Mouse (Mus musculus): ENCODE data around the gene Ttc21a. TPM values are rescaled to one million over a fixed set of nuclear protein-coding genes. Genes with fewer than 3 reads are reported as not detected.

Ttc21a gene
- total and polyA plus RNA-seq, 3 experiments: 0.01 TPM; not detected in 2

- H3K9me3 ChIP-seq (replicated peaks; ENCODE audit: insufficient read depth, low read length): no peaks in the 10 kb centered on the region
- peaks cover 3 to 11% of the 10 kb centered on the region in 2 experiments; a peak in 3 of 4 replicates for H3K4me1 ChIP-seq (ENCODE audit: control insufficient read depth in 1 of 2, insufficient read depth in 2 of 2, low read length in 2 of 2)
- no peak overlapping the region for H3K9ac ChIP-seq (ENCODE audit: control insufficient read depth, low read depth, low read length, poor library complexity, severe bottlenecking)
- DNase-seq (ENCODE audit: low read depth, low spot score): no peak
- no peak overlapping the region for H3K27ac ChIP-seq (ENCODE audit: control insufficient read depth, low read depth, low read length)
- no peak for TF ChIP-seq ZMIZ1 (IDR thresholded peaks at IDR 0.05; ENCODE audit: low read depth, low read length)
- no peak for TF ChIP-seq POLR2AphosphoS5 (IDR thresholded peaks at IDR 0.05; ENCODE audit: borderline replicate concordance, low read depth, low read length)
- no peak for TF ChIP-seq GATA1 (IDR thresholded peaks at IDR 0.05; ENCODE audit: low read depth, low read length)
- no peak for TF ChIP-seq USF1 (IDR thresholded peaks at IDR 0.05; ENCODE audit: low read depth, low read length)
- TF ChIP-seq CHD1 (IDR thresholded peaks at IDR 0.05; ENCODE audit: low read depth, low read length): no peak
- no peak for TF ChIP-seq NELFE (IDR thresholded peaks at IDR 0.05; ENCODE audit: low read depth, low read length)
- no peak for TF ChIP-seq ETS1 (IDR thresholded peaks at IDR 0.05; ENCODE audit: low read depth, low read length)
- TF ChIP-seq RAD21 (IDR thresholded peaks at IDR 0.05; ENCODE audit: low read depth, low read length): no peak
- no peak for TF ChIP-seq ZC3H11A (IDR thresholded peaks at IDR 0.05; ENCODE audit: low read depth, low read length)
- no peak overlapping the region for H3K4me3 ChIP-seq (ENCODE audit: control insufficient read depth in 1 of 2, insufficient read depth in 1 of 2, low read depth in 2 of 2, low read length in 2 of 2)
- H3K79me2 ChIP-seq (ENCODE audit: control insufficient read depth, insufficient read depth, low read length, poor library complexity): no peaks in the 10 kb centered on the region
- H3K27me3 ChIP-seq (ENCODE audit: control insufficient read depth in 1 of 2, insufficient read depth in 2 of 2, low read length in 2 of 2): no peaks in the 10 kb centered on the region; a peak in 1 of 4 replicates
- H3K36me3 ChIP-seq (ENCODE audit: control insufficient read depth in 1 of 2, insufficient read depth in 2 of 2, low read length in 2 of 2): peaks cover 0 to 8% of the 10 kb centered on the region in 2 experiments; a peak in 1 of 4 replicates
These were observed 61.4 kb downstream of the Ttc21a start for GRCm38 (mm10) chr9:119998776-119999175.

- Histone ChIP-seq H3K4me3 (ENCODE audit: control insufficient read depth in 1 of 2, insufficient read depth in 1 of 2, low read depth in 2 of 2, low read length in 2 of 2) (no peak overlapping the region), H3K4me1 (ENCODE audit: control insufficient read depth in 1 of 2, insufficient read depth in 2 of 2, low read length in 2 of 2) (peaks cover 0 to 5% of the 10 kb centered on the region in 2 experiments; a peak in 1 of 4 replicates), H3K36me3 (ENCODE audit: control insufficient read depth in 1 of 2, insufficient read depth in 2 of 2, low read length in 2 of 2) (peaks cover 0 to 7% of the 10 kb centered on the region in 2 experiments; a peak in 1 of 4 replicates), H3K9me3 (replicated peaks; ENCODE audit: insufficient read depth, low read length) (no peaks in the 10 kb centered on the region), H3K79me2 (ENCODE audit: control insufficient read depth, insufficient read depth, low read length, poor library complexity) (no peaks in the 10 kb centered on the region), H3K27ac (ENCODE audit: control insufficient read depth, low read depth, low read length) (no peak overlapping the region), H3K27me3 (ENCODE audit: control insufficient read depth in 1 of 2, insufficient read depth in 2 of 2, low read length in 2 of 2) (no peaks in the 10 kb centered on the region; a peak in 1 of 4 replicates), H3K9ac (ENCODE audit: control insufficient read depth, low read depth, low read length, poor library complexity, severe bottlenecking) (no peak overlapping the region)
- TF ChIP-seq POLR2AphosphoS2 (IDR thresholded peaks at IDR 0.05; ENCODE audit: low read length): no peak
- TF ChIP-seq GATA1 (IDR thresholded peaks at IDR 0.05; ENCODE audit: low read depth, low read length): no peak
- no peak for TF ChIP-seq SIN3A (IDR thresholded peaks at IDR 0.05; ENCODE audit: low read length)
- no peak for TF ChIP-seq NRF1 (IDR thresholded peaks at IDR 0.05; ENCODE audit: insufficient read depth, low read depth, low read length, poor library complexity, severe bottlenecking)
- no peak for TF ChIP-seq POLR2AphosphoS5 (IDR thresholded peaks at IDR 0.05; ENCODE audit: borderline replicate concordance, low read depth, low read length)
- DNase-seq (ENCODE audit: low read depth, low spot score): no peak
These were observed 62.2 kb downstream of the Ttc21a start for GRCm38 (mm10) chr9:119999636-120000035.

- Histone ChIP-seq H3K27ac (ENCODE audit: control insufficient read depth, low read depth, low read length) (no peak overlapping the region), H3K9ac (ENCODE audit: control insufficient read depth, low read depth, low read length, poor library complexity, severe bottlenecking) (no peak overlapping the region), H3K36me3 (ENCODE audit: control insufficient read depth in 1 of 2, insufficient read depth in 2 of 2, low read length in 2 of 2) (peaks cover 0 to 7% of the 10 kb centered on the region in 2 experiments; a peak in 1 of 4 replicates), H3K27me3 (ENCODE audit: control insufficient read depth in 1 of 2, insufficient read depth in 2 of 2, low read length in 2 of 2) (no peaks in the 10 kb centered on the region; a peak in 1 of 4 replicates), H3K79me2 (ENCODE audit: control insufficient read depth, insufficient read depth, low read length, poor library complexity) (no peaks in the 10 kb centered on the region), H3K4me1 (ENCODE audit: control insufficient read depth in 1 of 2, insufficient read depth in 2 of 2, low read length in 2 of 2) (peaks cover 0 to 5% of the 10 kb centered on the region in 2 experiments; a peak in 1 of 4 replicates), H3K9me3 (replicated peaks; ENCODE audit: insufficient read depth, low read length) (no peaks in the 10 kb centered on the region), H3K4me3 (ENCODE audit: control insufficient read depth in 1 of 2, insufficient read depth in 1 of 2, low read depth in 2 of 2, low read length in 2 of 2) (no peak overlapping the region)
- no peak for DNase-seq (ENCODE audit: low read depth, low spot score)
- TF ChIP-seq ZMIZ1 (IDR thresholded peaks at IDR 0.05; ENCODE audit: low read depth, low read length) (no peak), MAX (IDR thresholded peaks at IDR 0.05; ENCODE audit: low read length) (no peak), CHD2 (IDR thresholded peaks at IDR 0.05; ENCODE audit: low read length) (no peak)
These were observed 63.4 kb downstream of the Ttc21a start for GRCm38 (mm10) chr9:120000761-120001160.
